Mouse (Mus musculus) myocyte (in vitro differentiated cells): Measurements from ENCODE around the gene Styx.

ENCODE experiments used
- CEBPB ChIP-seq: IDR thresholded peaks from 2 replicates; pipeline ENCODE4 v1.6.1; 2011; ENCODE audit warnings: mild to moderate bottlenecking, moderate library complexity; ENCODE audit not compliant: poor library complexity, insufficient read depth, severe bottlenecking
- MAX ChIP-seq: IDR thresholded peaks from one replicate; pipeline ENCODE4 v1.6.1; 2011; ENCODE audit warnings: low read depth, mild to moderate bottlenecking, control low read depth
- MYOD1 ChIP-seq, 3 experiments: IDR thresholded peaks; one replicate each; pipeline ENCODE4 v1.6.1; 2011; ENCODE audit warnings: control low read depth in 2 of 3, low read depth in 2 of 3, mild to moderate bottlenecking in 2 of 3, moderate library complexity in 1 of 3; ENCODE audit not compliant: insufficient read length in 2 of 3, control insufficient read depth in 1 of 3
- POLR2A ChIP-seq: IDR thresholded peaks from one replicate; pipeline ENCODE4 v1.6.1; 2011; ENCODE audit warnings: low read depth, mild to moderate bottlenecking, control low read depth, moderate library complexity; ENCODE audit not compliant: insufficient read length
- POLR2AphosphoS2 ChIP-seq: IDR thresholded peaks from one replicate; pipeline ENCODE4 v1.6.1; 2011; ENCODE audit warnings: low read depth, control low read depth; ENCODE audit not compliant: insufficient read length
- REST ChIP-seq: IDR thresholded peaks from one replicate; pipeline ENCODE4 v1.6.1; 2011; ENCODE audit warnings: mild to moderate bottlenecking, control low read depth, moderate library complexity; ENCODE audit not compliant: insufficient read depth, insufficient read length
- SRF ChIP-seq: IDR thresholded peaks from one replicate; pipeline ENCODE4 v1.6.1; 2011; ENCODE audit warnings: low read depth; ENCODE audit not compliant: control insufficient read depth, insufficient read length
- TCF12 ChIP-seq: IDR thresholded peaks from one replicate; pipeline ENCODE4 v1.6.1; 2011; ENCODE audit warnings: mild to moderate bottlenecking, control low read depth; ENCODE audit not compliant: poor library complexity, insufficient read depth, severe bottlenecking

DNA sequence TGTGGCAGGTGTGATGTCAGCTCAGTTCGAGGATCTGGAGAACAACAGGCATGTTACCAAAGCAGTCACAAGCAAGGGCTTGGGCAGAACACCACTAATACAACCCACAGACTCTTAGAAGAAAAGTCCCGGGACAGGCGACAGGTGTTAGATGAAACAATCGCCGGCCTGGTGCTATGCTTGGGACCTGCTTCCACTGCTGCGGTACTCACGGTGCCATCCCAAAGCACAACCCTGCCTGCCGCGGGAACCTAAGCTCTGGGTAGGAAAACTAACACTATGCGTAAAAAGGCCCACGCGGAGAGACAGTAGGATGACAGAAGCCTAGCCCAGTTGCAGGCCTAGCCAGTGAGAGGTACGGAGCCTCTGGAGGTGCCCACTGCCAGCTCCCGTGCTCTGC, 40.8 kb upstream of the Styx start:
- no peak for TF ChIP-seq POLR2AphosphoS2
- TF ChIP-seq CEBPB, result no peak
- TF ChIP-seq REST, result no peak
- TF ChIP-seq POLR2A, result no peak
- TF ChIP-seq TCF12, result no peak
- TF ChIP-seq MYOD1 (IDR thresholded peaks at IDR 0.05; ENCODE audit: control insufficient read depth in 1 of 3, insufficient read length in 2 of 3, low read depth in 2 of 3), result no peak
- TF ChIP-seq MAX, result no peak
- TF ChIP-seq SRF, result no peak
